Mouse (Mus musculus) MEL (cell line): ENCODE results near the gene E130308A19Rik. TPM values are rescaled to one million over a fixed set of nuclear protein-coding genes. Genes with fewer than 3 reads are reported as not detected.

Experiments used
- DNase-seq: peaks from one replicate; pipeline ENCODE4 v3.0.0; 2011; ENCODE audit warnings: low read depth, low spot score
- H3K27ac ChIP-seq: 2 replicates; pipeline ENCODE4 v1.5.1; 2012; ENCODE audit warnings: low read depth, mild to moderate bottlenecking, control low read depth, low read length, moderate library complexity; ENCODE audit not compliant: control insufficient read depth
- H3K27me3 ChIP-seq, 2 experiments: fragments of 150-350 bp in 1 of 2; sonication (generic) in 1 of 2; 2 replicates each; pipeline ENCODE4 v1.6.1; 2012; ENCODE audit warnings: low read length in 2 of 2, mild to moderate bottlenecking in 2 of 2, improper control_type of control experiment in 1 of 2, moderate library complexity in 1 of 2; ENCODE audit not compliant: insufficient read depth in 2 of 2, control insufficient read depth in 1 of 2
- H3K36me3 ChIP-seq, 2 experiments: 2 replicates each; pipeline ENCODE4 v1.6.1; 2012 to 2014; ENCODE audit warnings: low read length in 2 of 2, improper control_type of control experiment in 1 of 2, inconsistent platforms in 1 of 2, mild to moderate bottlenecking in 1 of 2; ENCODE audit not compliant: insufficient read depth in 2 of 2, control insufficient read depth in 1 of 2
- H3K4me1 ChIP-seq, 2 experiments: fragments of 150-350 bp in 1 of 2; sonication (generic) in 1 of 2; 2 replicates each; pipeline ENCODE4 v1.6.1; 2012; ENCODE audit warnings: low read length in 2 of 2, improper control_type of control experiment in 1 of 2, mild to moderate bottlenecking in 1 of 2; ENCODE audit not compliant: insufficient read depth in 2 of 2, control insufficient read depth in 1 of 2
- H3K4me3 ChIP-seq, 2 experiments: fragments of 150-350 bp in 1 of 2; sonication (generic) in 1 of 2; 2 replicates each; pipeline ENCODE4 v1.5.1; 2012; ENCODE audit warnings: low read depth in 2 of 2, low read length in 2 of 2, mild to moderate bottlenecking in 2 of 2, moderate library complexity in 2 of 2, control low read depth in 1 of 2, improper control_type of control experiment in 1 of 2; ENCODE audit not compliant: control insufficient read depth in 1 of 2, insufficient read depth in 1 of 2
- H3K79me2 ChIP-seq: 2 replicates; pipeline ENCODE4 v1.6.1; 2012; ENCODE audit warnings: mild to moderate bottlenecking, low read length, moderate library complexity; ENCODE audit not compliant: control insufficient read depth, poor library complexity, insufficient read depth
- H3K9ac ChIP-seq: 2 replicates; pipeline ENCODE4 v1.6.1; 2012; ENCODE audit warnings: low read depth, mild to moderate bottlenecking, control low read depth, low read length, moderate library complexity; ENCODE audit not compliant: control insufficient read depth, poor library complexity, severe bottlenecking
- H3K9me3 ChIP-seq: fragments of 150-350 bp; sonication (generic); replicated peaks from 2 replicates; pipeline ENCODE4 v1.6.1; 2012; ENCODE audit warnings: mild to moderate bottlenecking, low read length, improper control_type of control experiment, moderate library complexity; ENCODE audit not compliant: insufficient read depth
- GABPA ChIP-seq: IDR thresholded peaks from 2 replicates; pipeline ENCODE4 v1.6.1; 2012; ENCODE audit warnings: low read depth, mild to moderate bottlenecking, inconsistent platforms, low read length, improper control_type of control experiment, moderate library complexity
- GATA1 ChIP-seq: IDR thresholded peaks from 2 replicates; pipeline ENCODE4 v1.6.1; 2011; ENCODE audit warnings: low read depth, low read length, improper control_type of control experiment
- HCFC1 ChIP-seq: IDR thresholded peaks from 2 replicates; pipeline ENCODE4 v1.6.1; 2012; ENCODE audit warnings: low read depth, mild to moderate bottlenecking, inconsistent platforms, low read length, improper control_type of control experiment, moderate library complexity
- JUND ChIP-seq: IDR thresholded peaks from 2 replicates; pipeline ENCODE4 v1.6.1; 2011; ENCODE audit warnings: low read depth, mild to moderate bottlenecking, improper control_type of control experiment, low read length
- MAX ChIP-seq: IDR thresholded peaks from 2 replicates; pipeline ENCODE4 v1.6.1; 2011; ENCODE audit warnings: low read length, improper control_type of control experiment
- MYB ChIP-seq: IDR thresholded peaks from 2 replicates; pipeline ENCODE4 v1.6.1; 2011; ENCODE audit warnings: mild to moderate bottlenecking, low read depth, low read length, improper control_type of control experiment
- MYC ChIP-seq: IDR thresholded peaks from 2 replicates; pipeline ENCODE4 v1.6.1; 2011; ENCODE audit warnings: low read depth, mild to moderate bottlenecking, low read length, improper control_type of control experiment, moderate library complexity
- NELFE ChIP-seq: IDR thresholded peaks from 2 replicates; pipeline ENCODE4 v1.6.1; 2011; ENCODE audit warnings: low read depth, low read length, improper control_type of control experiment
- NRF1 ChIP-seq: IDR thresholded peaks from 2 replicates; pipeline ENCODE4 v1.6.1; 2014; ENCODE audit warnings: low read depth, mild to moderate bottlenecking, inconsistent platforms, low read length, improper control_type of control experiment, moderate library complexity; ENCODE audit not compliant: poor library complexity, insufficient read depth, severe bottlenecking
- POLR2AphosphoS2 ChIP-seq: IDR thresholded peaks from 2 replicates; pipeline ENCODE4 v1.6.1; 2011; ENCODE audit warnings: low read length, improper control_type of control experiment
- SMC3 ChIP-seq: IDR thresholded peaks from 2 replicates; pipeline ENCODE4 v1.6.1; 2011; ENCODE audit warnings: low read depth, low read length, improper control_type of control experiment
- TAL1 ChIP-seq: IDR thresholded peaks from 2 replicates; pipeline ENCODE4 v1.6.1; 2012; ENCODE audit warnings: mild to moderate bottlenecking, inconsistent platforms, low read length, moderate library complexity, mixed read lengths
- TCF12 ChIP-seq: IDR thresholded peaks from 2 replicates; pipeline ENCODE4 v1.6.1; 2014; ENCODE audit warnings: low read depth, mild to moderate bottlenecking, inconsistent platforms, low read length, improper control_type of control experiment, moderate library complexity
- USF1 ChIP-seq: IDR thresholded peaks from 2 replicates; pipeline ENCODE4 v1.6.1; 2014; ENCODE audit warnings: low read depth, mild to moderate bottlenecking, inconsistent platforms, low read length, improper control_type of control experiment, moderate library complexity
- USF2 ChIP-seq, 2 experiments: IDR thresholded peaks; 2 replicates each; pipeline ENCODE4 v1.6.1; 2011 to 2012; ENCODE audit warnings: improper control_type of control experiment in 2 of 2, low read length in 2 of 2, borderline replicate concordance in 1 of 2, inconsistent platforms in 1 of 2, low read depth in 1 of 2, mild to moderate bottlenecking in 1 of 2; ENCODE audit not compliant: insufficient read depth in 1 of 2
- ZMIZ1 ChIP-seq: IDR thresholded peaks from 2 replicates; pipeline ENCODE4 v1.6.1; 2012; ENCODE audit warnings: low read depth, mild to moderate bottlenecking, inconsistent platforms, low read length, improper control_type of control experiment, moderate library complexity
- ZNF384 ChIP-seq: IDR thresholded peaks from 2 replicates; pipeline ENCODE4 v1.6.1; 2012; ENCODE audit warnings: low read depth, mild to moderate bottlenecking, inconsistent platforms, low read length, improper control_type of control experiment
- polyA plus RNA-seq, 2 experiments: library from polyadenylated mRNA; stranded (reverse) in 1 of 2; unstranded in 1 of 2; fragments of >175 nt in 1 of 2; fragments of >200 nt in 1 of 2; gene quantifications; 2 replicates each; pipeline versions ENCODE4 v1.2.1 to v1.2.4; 2012; ENCODE audit warnings: low replicate concordance in 2 of 2, low read depth in 1 of 2; ENCODE audit not compliant: insufficient read length in 2 of 2, insufficient read depth in 1 of 2, missing spikeins in 1 of 2
- total RNA-seq: library from RNA; depleted of rRNA; stranded (reverse); fragments of 300-350 nt; gene quantifications from 2 replicates; pipeline ENCODE4 v1.2.3, GENCODE M21; 2012

E130308A19Rik gene
- total and polyA plus RNA-seq, 3 experiments = 4.0 to 12.5 TPM; not detected in 1

- Histone ChIP-seq H3K79me2 (no peaks in the 10 kb centered on the region), H3K9me3 (no peaks in the 10 kb centered on the region), H3K36me3 (no peaks in the 10 kb centered on the region; a peak in 1 of 4 replicates), H3K27ac (no peak overlapping the region), H3K4me1 (no peaks in the 10 kb centered on the region), H3K4me3 (no peak overlapping the region), H3K27me3 (no peaks in the 10 kb centered on the region), H3K9ac (no peak overlapping the region)
- peak; percentile 37 for DNase-seq
- no peak for TF ChIP-seq MYC
Measured at GRCm38 (mm10) chr4:59709321-59709720, 83.3 kb downstream of the E130308A19Rik start.

GRCm38 (mm10) chr4:59710736-59711389 is 84.9 kb downstream of the E130308A19Rik start:
- Histone ChIP-seq H3K4me1 (no peaks in the 10 kb centered on the region), H3K9me3 (no peaks in the 10 kb centered on the region), H3K79me2 (no peaks in the 10 kb centered on the region), H3K27ac (no peak overlapping the region), H3K4me3 (no peak overlapping the region), H3K27me3 (no peaks in the 10 kb centered on the region), H3K9ac (no peak overlapping the region), H3K36me3 (no peaks in the 10 kb centered on the region; a peak in 1 of 4 replicates)
- TF ChIP-seq MYB = no peak
- no peak for TF ChIP-seq GABPA
- no peak for TF ChIP-seq TCF12
- no peak for TF ChIP-seq USF1
- no peak for TF ChIP-seq HCFC1
- TF ChIP-seq NRF1 = no peak
- no peak for TF ChIP-seq POLR2AphosphoS2
- TF ChIP-seq NELFE = no peak
- no peak for TF ChIP-seq MAX
- TF ChIP-seq ZMIZ1 = no peak
- no peak for TF ChIP-seq ZNF384
- no peak for TF ChIP-seq TAL1
- DNase-seq = no peak

- H3K27ac ChIP-seq = no peak overlapping the region
Measured at GRCm38 (mm10) chr4:59712451-59712850, 86.4 kb downstream of the E130308A19Rik start.

More at GRCm38 (mm10) chr4:59712451-59712850, 86.4 kb downstream of the E130308A19Rik start:
- no peaks in the 10 kb centered on the region for H3K9me3 ChIP-seq
- DNase-seq = no peak
- no peaks in the 10 kb centered on the region for H3K79me2 ChIP-seq
- H3K4me1 ChIP-seq = no peaks in the 10 kb centered on the region
- no peak overlapping the region for H3K4me3 ChIP-seq
- H3K36me3 ChIP-seq = no peaks in the 10 kb centered on the region
- no peak overlapping the region for H3K9ac ChIP-seq
- no peak for TF ChIP-seq SMC3
- no peak for TF ChIP-seq GATA1
- no peak for TF ChIP-seq JUND
- TF ChIP-seq USF2 (IDR thresholded peaks at IDR 0.05; ENCODE audit: borderline replicate concordance in 1 of 2, insufficient read depth in 1 of 2, low read depth in 1 of 2, low read length in 2 of 2) = no peak
- TF ChIP-seq TAL1 = no peak
- no peaks in the 10 kb centered on the region for H3K27me3 ChIP-seq
